Comparison of ENCODE assay signal across 12 mouse cellular contexts in genomic region chrX:96052798-96053197, GRCm38 (mm10). TPM values are rescaled to one million over a fixed set of nuclear protein-coding genes. Genes with fewer than 3 reads are reported as not detected.
A peak's percentile ranks its signal among the peaks of the same experiment; 100 is the strongest.
DNase-seq lines count a peak whose midpoint lies in the region; ATAC-seq lines count a peak whose summit lies in the region.
"Had no signal": no experiment of that assay in that cellular context is flagged by ENCODE, and none has a peak within 500 bp of the region (broad histone marks: within the 10 kb centered on the region; RNA-seq: fewer than 3 reads in every experiment).

No protein-coding gene starts in this region.

- no peaks in the 10 kb centered on the region for H3K9me3 ChIP-seq in kidney, embryonic 16.5 days (ENCODE audit: low read length)
- H3K9me3 ChIP-seq: lung, embryonic 15.5 days; neural tube, embryonic 15.5 days; stomach, embryonic 15.5 days had no signal

- no peaks in the 10 kb centered on the region for H3K36me3 ChIP-seq in kidney, embryonic 16.5 days (ENCODE audit: insufficient read depth, low read length)
- H3K36me3 ChIP-seq: lung, embryonic 15.5 days; neural tube, embryonic 15.5 days; stomach, embryonic 15.5 days had no signal

- intact Hi-C loops in gastrocnemius, postnatal 14 days (cut with DNase I; ENCODE audit: low total_unique reads), result no loop called here

- H3K27me3 ChIP-seq in kidney, embryonic 16.5 days (ENCODE audit: insufficient read depth, low read length), result peaks cover 7% of the 10 kb centered on the region; the same call in 1 of the 2 replicates
- H3K27me3 ChIP-seq: neural tube, embryonic 15.5 days had no signal

- no peak overlapping the region for H3K27ac ChIP-seq in kidney, embryonic 16.5 days (ENCODE audit: low read length)
- H3K27ac ChIP-seq: lung, embryonic 15.5 days; neural tube, embryonic 15.5 days; stomach, embryonic 15.5 days had no signal

- H3K9ac ChIP-seq in kidney, embryonic 16.5 days (replicated peaks; ENCODE audit: low read length), result no peak overlapping the region
- H3K9ac ChIP-seq: forebrain, postnatal 0 days; lung, embryonic 15.5 days; neural tube, embryonic 15.5 days; stomach, embryonic 15.5 days had no signal

- DNase-seq in kidney, adult 11 months, result peak; percentile 33
- peak; percentile 49 for DNase-seq in R1 (ENCODE audit: low read depth, low spot score)
- DNase-seq in gastrocnemius, postnatal 14 days, result peak; percentile 14
- peak; percentile 48 to 56 for DNase-seq in kidney, postnatal 25 days
- no peak for DNase-seq in retina, postnatal 1 day
- no peak for DNase-seq in layer of hippocampus, adult 8-10 months (ENCODE audit: low spot score in 2 of 2)
- DNase-seq in left cerebral cortex, adult 9 months (ENCODE audit: low spot score in 2 of 2), result no peak
- DNase-seq: forebrain, postnatal 0 days had no signal

- no peak overlapping the region for H3K4me2 ChIP-seq in kidney, embryonic 16.5 days (replicated peaks; ENCODE audit: low read depth, low read length)
- H3K4me2 ChIP-seq: lung, embryonic 15.5 days; neural tube, embryonic 15.5 days; stomach, embryonic 15.5 days had no signal

- 60% methylated on average over 1 of the region's 1 CpGs for WGBS in kidney, embryonic 16.5 days

- H3K4me1 ChIP-seq in kidney, embryonic 16.5 days (ENCODE audit: insufficient read depth, low read length), result no peaks in the 10 kb centered on the region
- H3K4me1 ChIP-seq: lung, embryonic 15.5 days; neural tube, embryonic 15.5 days; stomach, embryonic 15.5 days had no signal

- no peak for ATAC-seq in kidney, embryonic 16.5 days (ENCODE audit: low FRiP score, low TSS enrichment)
- ATAC-seq: forebrain, postnatal 0 days had no signal

- H3K4me3 ChIP-seq in kidney, embryonic 16.5 days (ENCODE audit: low read length), result no peak overlapping the region
- H3K4me3 ChIP-seq: lung, embryonic 15.5 days; neural tube, embryonic 15.5 days; stomach, embryonic 15.5 days had no signal

RNA-seq across cellular contexts. Expression of gene Msn, which starts 43.0 kb away (rescaled TPM):
- polyA plus RNA-seq in kidney, embryonic 16.5 days (2015; fragmentation: Nextera tagmentation; extraction: Ambion mirVana), result 140 and 149 TPM in 2 replicates
- 10 to 100 TPM; 52.9 to 62.6 TPM for total RNA-seq in gastrocnemius, postnatal 14 days (2021)
- 10 to 100 TPM; 20.7 to 56.0 (median 33.5) TPM for total RNA-seq in layer of hippocampus, adult 8-10 months (2022)

Comparison
In these comparisons a context has a peak if more than half of its experiments do, and no peak if none do; other contexts are left out.
1. DNase-seq: peak in kidney, adult 11 months (single experiment), R1 (single experiment), gastrocnemius, postnatal 14 days (single experiment) and kidney, postnatal 25 days (2 of 2); none in retina, postnatal 1 day (single experiment), layer of hippocampus, adult 8-10 months (0 of 2) and left cerebral cortex, adult 9 months (0 of 2).